ENCODE assay signal across 13 mouse cellular contexts in the genomic region with DNA sequence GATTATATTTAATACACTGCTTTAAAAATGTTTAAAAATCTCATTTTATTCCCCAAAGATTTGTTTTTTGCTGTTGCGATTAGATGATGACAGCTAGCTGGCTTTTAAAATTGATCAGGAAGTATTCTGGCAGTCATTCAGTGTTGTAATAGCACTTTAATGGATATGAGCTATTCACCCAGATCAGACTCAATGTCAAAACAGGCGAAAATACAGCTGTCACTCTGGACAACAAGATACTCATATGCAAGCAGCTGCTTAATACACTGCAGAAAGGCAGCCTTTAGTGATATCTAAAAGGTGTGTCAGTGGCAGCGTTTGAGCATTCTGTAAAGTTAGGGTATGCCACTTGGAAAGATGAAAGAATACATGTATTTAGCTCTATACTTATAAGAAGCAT.
"Had no signal": no experiment of that assay in that cellular context is flagged by ENCODE, and none has a peak within 500 bp of the region (broad histone marks: within the 10 kb centered on the region; RNA-seq: fewer than 3 reads in every experiment).

No protein-coding gene starts in this region.

- H3K4me3 ChIP-seq: kidney, embryonic 15.5 days; limb, embryonic 15.5 days; liver, embryonic 12.5 days; midbrain, embryonic 10.5 days; neural tube, embryonic 15.5 days had no signal

- ATAC-seq: liver, embryonic 12.5 days; midbrain, embryonic 16.5 days had no signal

- H3K4me1 ChIP-seq: liver, embryonic 12.5 days had no signal

- H3K4me2 ChIP-seq: kidney, embryonic 15.5 days; limb, embryonic 15.5 days; liver, embryonic 12.5 days; lung, embryonic 14.5 days; neural tube, embryonic 15.5 days had no signal

- H3K27ac ChIP-seq: kidney, embryonic 15.5 days; limb, embryonic 15.5 days; liver, embryonic 12.5 days; midbrain, embryonic 10.5 days; neural tube, embryonic 15.5 days; stomach, postnatal 0 days had no signal

- H3K9ac ChIP-seq: kidney, embryonic 15.5 days; limb, embryonic 15.5 days; liver, embryonic 12.5 days; lung, embryonic 14.5 days; neural tube, embryonic 15.5 days had no signal

- H3K9me3 ChIP-seq: kidney, embryonic 15.5 days; limb, embryonic 15.5 days; liver, embryonic 12.5 days; midbrain, embryonic 10.5 days; neural tube, embryonic 15.5 days had no signal

- H3K27me3 ChIP-seq: kidney, embryonic 15.5 days; limb, embryonic 15.5 days; liver, embryonic 12.5 days; neural tube, embryonic 15.5 days had no signal

- H3K36me3 ChIP-seq: kidney, embryonic 15.5 days; limb, embryonic 15.5 days; liver, embryonic 12.5 days; neural tube, embryonic 15.5 days had no signal

- DNase-seq: kidney, postnatal 14 days; layer of hippocampus, postnatal 36 days; lung, embryonic 14.5 days; lung, postnatal 10 days; lung, postnatal 4 days; thymus, postnatal 4 days had no signal
